Mouse (Mus musculus) heart, postnatal 4 days (tissue): ENCODE data around the gene Kdelr3. TPM values are rescaled to one million over a fixed set of nuclear protein-coding genes. Genes with fewer than 3 reads are reported as not detected.

Experiments
- DNase-seq: peaks from one replicate; pipeline ENCODE4 v3.0.0; 2021
- microRNA-seq, 2 experiments: library from miRNA; unstranded; fragments of <30 nt; microRNA quantifications; one replicate each; pipeline ENCODE4 v1.2.0; 2021 to 2022
- total RNA-seq, 2 experiments: library from RNA; stranded (reverse); gene quantifications; 2 replicates each; pipeline ENCODE4 v1.2.3; 2021

Kdelr3 gene
- total RNA-seq, 2 experiments from 2014 or later, result 25.4 to 25.6 TPM

GRCm38 (mm10) chr15:79575543-79576222, 59.5 kb downstream of the Kdelr3 start:
- DNase-seq, result no peak

DNA sequence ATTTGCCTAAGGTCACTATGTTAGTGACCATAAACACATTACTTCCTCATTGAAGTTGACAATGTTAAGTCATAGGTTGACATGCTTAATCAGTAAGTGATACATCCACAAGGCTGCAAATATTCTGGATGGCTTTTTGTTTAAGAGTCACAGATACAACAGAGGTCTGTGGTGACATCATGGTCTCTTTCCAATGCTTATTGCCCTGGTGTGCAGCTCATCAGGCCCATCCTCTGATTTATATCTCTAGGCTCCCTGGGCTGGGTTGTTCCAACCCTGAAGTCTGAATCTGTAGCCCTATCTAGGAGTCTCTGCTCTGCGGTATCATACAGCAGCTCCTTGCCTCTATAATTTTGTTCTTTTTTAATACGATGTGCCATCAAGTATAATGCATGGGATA, 60.7 kb downstream of the Kdelr3 start:
- no peak for DNase-seq

Small RNA genes within 50 kb of the gene (microRNA-seq; reads per million reads assigned to microRNA genes)
- 0 reads per million in 2 experiments for gene Gm44302

Other genes with a start within 250 kb of the Kdelr3 start
- 1 to 10 TPM; 1.3 to 2.0 TPM for gene Baiap2l2, start 230.9 kb upstream of the Kdelr3 start, total RNA-seq
- 1 to 10 TPM; 8.4 to 9.6 TPM for gene Pla2g6, start 188.0 kb upstream of the Kdelr3 start, total RNA-seq
- gene Maff, start 169.8 kb upstream of the Kdelr3 start, total RNA-seq, result 10 to 100 TPM in 1 of 2 experiments, 1 to 10 TPM in 1; 9.8 to 10.2 TPM
- gene Tmem184b, start 112.8 kb upstream of the Kdelr3 start, total RNA-seq, result 10 to 100 TPM; 68.1 to 73.4 TPM
- 100 to 1,000 TPM in 1 of 2 experiments, 10 to 100 TPM in 1; 99.6 to 108 TPM for gene Csnk1e, start 60.8 kb upstream of the Kdelr3 start, total RNA-seq
- 1 to 10 TPM; 1.3 to 1.7 TPM for gene Kcnj4, start 11.2 kb upstream of the Kdelr3 start, total RNA-seq
- gene Ddx17, start 30.3 kb downstream of the Kdelr3 start, total RNA-seq, result 100 to 1,000 TPM; 221 to 226 TPM
- under 1 TPM; 0.31 to 0.86 TPM for gene Dmc1, start 88.7 kb downstream of the Kdelr3 start, total RNA-seq
- gene Fam227a, start 142.5 kb downstream of the Kdelr3 start, total RNA-seq, result 1 to 10 TPM; 1.0 to 1.2 TPM
- 10 to 100 TPM; 30.9 to 35.5 TPM for gene Cby1, start 142.8 kb downstream of the Kdelr3 start, total RNA-seq
- gene Tomm22, start 154.4 kb downstream of the Kdelr3 start, total RNA-seq, result 100 to 1,000 TPM; 150 to 159 TPM
- 10 to 100 TPM; 29.8 to 32.5 TPM for gene Josd1, start 171.5 kb downstream of the Kdelr3 start, total RNA-seq
- 10 to 100 TPM; 40.2 to 41.9 TPM for gene Gtpbp1, start 174.4 kb downstream of the Kdelr3 start, total RNA-seq
- gene Sun2, start 226.1 kb downstream of the Kdelr3 start, total RNA-seq, result 10 to 100 TPM; 54.7 to 62.3 TPM